9 mouse cellular contexts compared by ENCODE assay signal in the genomic region with DNA sequence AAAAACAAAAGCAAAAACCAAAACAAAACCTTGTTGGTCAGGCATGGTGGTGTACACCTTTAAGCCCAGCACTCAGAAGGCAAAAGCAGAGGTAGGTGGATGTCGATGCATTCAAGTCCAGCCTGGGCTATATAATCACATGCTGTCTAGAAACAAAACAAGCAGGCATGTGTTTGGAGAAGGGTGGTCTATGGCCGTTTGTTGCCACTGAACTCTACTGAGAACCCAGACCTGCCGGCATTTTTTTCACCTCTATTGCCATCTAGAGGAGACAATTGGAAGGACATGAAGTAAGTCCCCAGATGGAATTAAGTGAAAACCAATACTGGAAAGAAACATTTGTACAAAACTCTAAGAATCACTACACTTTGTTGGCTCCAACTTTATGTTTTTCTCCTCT. TPM values are rescaled to one million over a fixed set of nuclear protein-coding genes. Genes with fewer than 3 reads are reported as not detected.
DNase-seq lines count a peak whose midpoint lies in the region; ATAC-seq and TF ChIP-seq lines count a peak whose summit lies in the region.
"Had no signal": no experiment of that assay in that cellular context is flagged by ENCODE, and none has a peak within 500 bp of the region (broad histone marks: within the 10 kb centered on the region; RNA-seq: fewer than 3 reads in every experiment).

No protein-coding gene starts in this region.

- H3K4me3 ChIP-seq in limb, embryonic 12.5 days (replicated peaks) = no peak overlapping the region
- no peak overlapping the region for H3K4me3 ChIP-seq in midbrain, postnatal 0 days (ENCODE audit: low read depth, low read length)
- H3K4me3 ChIP-seq: limb, embryonic 15.5 days had no signal

- 0% methylated on average over 3 of the region's 3 CpGs for WGBS in limb, embryonic 12.5 days
- WGBS in midbrain, postnatal 0 days = 0% methylated on average over 3 of the region's 3 CpGs

- peak; percentile 81 for DNase-seq in heart, adult 11 months
- no peak for DNase-seq in heart, postnatal 25 days (ENCODE audit: low spot score)
- peak; percentile 61 for DNase-seq in ES-CJ7 (ENCODE audit: low read depth, low spot score)
- peak; percentile 71 for DNase-seq in cerebellum, adult 9-10 months
- peak; percentile 61 to 62 for DNase-seq in heart, postnatal 10 days
- peak; percentile 66 for DNase-seq in midbrain, postnatal 0 days (ENCODE audit: low spot score)
- DNase-seq in frontal cortex, postnatal 25 days (ENCODE audit: low spot score in 2 of 2) = no peak

- H3K36me3 ChIP-seq in limb, embryonic 12.5 days = no peaks in the 10 kb centered on the region
- no peaks in the 10 kb centered on the region for H3K36me3 ChIP-seq in midbrain, postnatal 0 days (ENCODE audit: insufficient read depth, low read length)
- H3K36me3 ChIP-seq: limb, embryonic 15.5 days had no signal

- no peaks in the 10 kb centered on the region for H3K9me3 ChIP-seq in limb, embryonic 12.5 days
- no peaks in the 10 kb centered on the region for H3K9me3 ChIP-seq in midbrain, postnatal 0 days (ENCODE audit: low read length)
- H3K9me3 ChIP-seq: limb, embryonic 15.5 days had no signal

- no peak overlapping the region for H3K4me2 ChIP-seq in limb, embryonic 12.5 days
- no peak overlapping the region for H3K4me2 ChIP-seq in midbrain, postnatal 0 days (ENCODE audit: low read depth, low read length, poor library complexity, severe bottlenecking)
- H3K4me2 ChIP-seq: limb, embryonic 15.5 days had no signal

- H3K27me3 ChIP-seq in limb, embryonic 12.5 days = no peaks in the 10 kb centered on the region; the same call in 1 of the 2 replicates
- H3K27me3 ChIP-seq in midbrain, postnatal 0 days (ENCODE audit: insufficient read depth, low read length) = no peaks in the 10 kb centered on the region

- no peak overlapping the region for H3K27ac ChIP-seq in limb, embryonic 12.5 days
- no peak overlapping the region for H3K27ac ChIP-seq in midbrain, postnatal 0 days (ENCODE audit: low read depth, low read length)
- H3K27ac ChIP-seq: limb, embryonic 15.5 days had no signal

- peak; percentile 53 for ATAC-seq in limb, embryonic 12.5 days (ENCODE audit: insufficient number of reproducible peaks, insufficient read depth, low FRiP score, low TSS enrichment, low read depth)
- peak; percentile 38; the same call in 1 of the 2 replicates for ATAC-seq in midbrain, postnatal 0 days (ENCODE audit: low FRiP score)

- H3K9ac ChIP-seq in limb, embryonic 12.5 days (replicated peaks) = no peak overlapping the region
- no peak overlapping the region for H3K9ac ChIP-seq in midbrain, postnatal 0 days (replicated peaks; ENCODE audit: low read length, poor library complexity, severe bottlenecking)
- H3K9ac ChIP-seq: limb, embryonic 15.5 days had no signal

- peak; percentile 83 for TF ChIP-seq CTCF in midbrain, postnatal 0 days (IDR thresholded peaks at IDR 0.05)

- peaks cover 37% of the 10 kb centered on the region for H3K4me1 ChIP-seq in limb, embryonic 12.5 days (replicated peaks)
- no peaks in the 10 kb centered on the region for H3K4me1 ChIP-seq in midbrain, postnatal 0 days (ENCODE audit: insufficient read depth, low read length)

- intact Hi-C loops in heart, postnatal 25 days (cut with DNase I) = loop anchor here (1.0 to 10.0 kb wide), 6 partner anchors 76 to 284 kb away; partner anchors contain the start of genes Hnrnpa3 and Nfe2l2
- intact Hi-C loops in heart, postnatal 10 days (cut with DNase I) = loop anchor here (1.0 to 10.0 kb wide), 2 partner anchors 176 to 1076 kb away; partner anchors contain the start of gene Hoxd8

RNA-seq across cellular contexts. Expression of gene Agps, which starts 50.9 kb away (rescaled TPM):
- total RNA-seq in heart, postnatal 25 days (2021) = 10 to 100 TPM; 34.1 to 37.6 TPM
- total RNA-seq in heart, postnatal 10 days (2021) = 10 to 100 TPM; 44.1 to 44.8 TPM
- 45.1 and 47.8 TPM in 2 replicates for polyA plus RNA-seq in limb, embryonic 12.5 days (2016; fragmentation: Nextera tagmentation; extraction: Ambion mirVana)
- 37.9 and 53.5 TPM in 2 replicates for total RNA-seq in midbrain, postnatal 0 days (2014; rRNA removed)
- polyA plus RNA-seq in midbrain, postnatal 0 days (2015; fragmentation: Nextera tagmentation; extraction: Ambion mirVana) = 13.1 and 17.1 TPM in 2 replicates

Comparison
In these comparisons a context has a peak if more than half of its experiments do, and no peak if none do; other contexts are left out.
1. DNase-seq: peak in heart, adult 11 months (single experiment), ES-CJ7 (single experiment), cerebellum, adult 9-10 months (single experiment), heart, postnatal 10 days (2 of 2) and midbrain, postnatal 0 days (single experiment); none in heart, postnatal 25 days (single experiment) and frontal cortex, postnatal 25 days (0 of 2).